Mouse (Mus musculus): ENCODE results near the gene Foxs1. TPM values are rescaled to one million over a fixed set of nuclear protein-coding genes. Genes with fewer than 3 reads are reported as not detected.

Foxs1 gene
- polyA plus RNA-seq, 1 experiment from 2014 or later: 4.4 TPM

- H3K27me3 ChIP-seq (replicated peaks): peaks cover 31% of the 10 kb centered on the region
- no peak overlapping the region for H3K27ac ChIP-seq
- 83% methylated on average over 6 of the region's 6 CpGs for WGBS
- peaks cover 11% of the 10 kb centered on the region; the same call in 1 of the 2 replicates for H3K4me1 ChIP-seq
- no peaks in the 10 kb centered on the region for H3K36me3 ChIP-seq (replicated peaks)
- no peak for ATAC-seq (replicated peaks)
- H3K9ac ChIP-seq: no peak overlapping the region
- H3K9me3 ChIP-seq: no peaks in the 10 kb centered on the region
- H3K4me3 ChIP-seq: no peak overlapping the region
- no peak overlapping the region for H3K4me2 ChIP-seq
Observed at GRCm38 (mm10) chr2:152909848-152910247, 23.2 kb downstream of the Foxs1 start.

GRCm38 (mm10) chr2:152907114-152907943 is 25.7 kb downstream of the Foxs1 start:
- Histone ChIP-seq H3K27ac (no peak overlapping the region), H3K4me1 (0 out of 2 replicates have a peak, but pooled peaks cover 3% of the 10 kb centered on the region), H3K27me3 (replicated peaks) (peaks cover 16% of the 10 kb centered on the region), H3K9ac (no peak overlapping the region), H3K9me3 (no peaks in the 10 kb centered on the region), H3K4me2 (no peak overlapping the region), H3K4me3 (no peak overlapping the region), H3K36me3 (replicated peaks) (no peaks in the 10 kb centered on the region)
- no peak for ATAC-seq (replicated peaks)
- WGBS: 56% methylated on average over 14 of the region's 14 CpGs

DNA sequence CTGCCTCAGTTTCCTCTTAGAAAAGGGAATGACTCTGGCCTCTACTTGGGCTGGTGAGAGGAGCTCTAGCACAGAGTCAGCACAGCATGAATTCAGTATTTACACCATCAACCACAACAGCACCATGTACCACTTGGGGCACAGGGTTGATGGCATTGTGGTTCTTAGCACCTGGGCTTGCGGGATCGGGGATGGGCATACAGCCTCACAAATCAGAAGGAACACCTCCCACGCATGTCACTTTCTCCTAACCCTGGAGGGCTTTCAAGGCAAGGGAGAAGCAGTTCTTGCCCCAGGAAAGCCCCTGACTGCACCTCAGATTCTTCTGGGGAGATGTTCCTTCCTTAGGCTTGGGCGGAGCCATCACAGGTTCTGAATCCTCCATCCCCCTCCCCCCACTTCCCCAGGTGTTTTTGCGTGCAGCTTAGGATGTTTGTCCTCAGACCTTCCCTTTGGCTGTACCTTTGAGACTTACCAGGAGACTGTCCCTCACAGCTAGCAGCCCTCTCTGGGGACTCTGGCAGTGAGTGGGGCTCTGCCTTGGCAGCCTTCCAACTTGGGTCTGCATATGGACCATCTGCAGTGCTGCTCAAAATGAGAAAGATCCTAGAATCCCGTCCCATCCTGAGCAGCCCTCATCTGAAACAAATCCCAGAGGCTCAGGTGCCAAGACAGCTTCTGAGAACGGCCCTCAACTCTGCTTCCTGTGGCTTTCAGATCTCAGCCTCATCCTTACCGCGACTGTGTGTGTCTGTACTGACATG is 26.6 kb downstream of the Foxs1 start:
- 0 out of 2 replicates have a peak, but pooled peaks cover 3% of the 10 kb centered on the region for H3K4me1 ChIP-seq
- no peak overlapping the region for H3K9ac ChIP-seq
- no peak for ATAC-seq (replicated peaks)
- no peaks in the 10 kb centered on the region for H3K9me3 ChIP-seq
- H3K4me3 ChIP-seq: no peak overlapping the region
- no peak overlapping the region for H3K4me2 ChIP-seq
- H3K27ac ChIP-seq: no peak overlapping the region
- WGBS: 61% methylated on average over 9 of the region's 9 CpGs
- no peaks in the 10 kb centered on the region for H3K36me3 ChIP-seq (replicated peaks)
- peaks cover 7% of the 10 kb centered on the region for H3K27me3 ChIP-seq (replicated peaks)

- H3K27me3 ChIP-seq (replicated peaks): no peaks in the 10 kb centered on the region
- no peak overlapping the region for H3K4me2 ChIP-seq
- no peak overlapping the region for H3K9ac ChIP-seq
- H3K36me3 ChIP-seq (replicated peaks): no peaks in the 10 kb centered on the region
- no peak for ATAC-seq (replicated peaks)
- 72% methylated on average over 11 of the region's 11 CpGs for WGBS
- H3K9me3 ChIP-seq: no peaks in the 10 kb centered on the region
- H3K4me1 ChIP-seq: 0 out of 2 replicates have a peak, but pooled peaks cover 3% of the 10 kb centered on the region
- H3K4me3 ChIP-seq: no peak overlapping the region
- no peak overlapping the region for H3K27ac ChIP-seq
Observed at GRCm38 (mm10) chr2:152905036-152905829, 27.8 kb downstream of the Foxs1 start.

DNA sequence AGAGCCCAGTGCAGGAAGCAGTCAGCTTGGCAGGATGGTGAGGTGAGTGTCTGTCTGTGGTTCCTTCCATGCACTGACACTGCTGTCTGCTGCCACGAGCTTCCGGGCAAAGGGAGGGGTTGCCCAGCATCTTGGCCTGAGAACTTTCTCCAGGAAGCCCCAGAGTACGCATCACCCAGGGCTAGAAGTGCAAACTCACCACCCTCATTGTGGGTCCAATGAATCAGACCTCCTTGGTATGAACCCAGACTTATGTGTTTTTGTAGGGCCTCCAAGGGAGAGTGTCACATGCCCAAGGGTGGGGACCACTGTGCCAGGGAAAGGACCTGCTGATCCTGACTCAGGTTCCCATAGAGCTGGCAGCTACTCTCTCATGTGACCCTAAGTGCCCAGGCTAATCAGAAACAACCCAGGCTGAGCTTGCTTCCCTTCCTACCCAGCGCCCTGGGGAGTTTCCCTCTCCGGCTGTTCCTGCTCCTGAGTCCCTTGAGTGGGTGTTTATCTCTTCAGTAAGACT is 28.8 kb downstream of the Foxs1 start:
- 0 out of 2 replicates have a peak, but pooled peaks cover 3% of the 10 kb centered on the region for H3K4me1 ChIP-seq
- no peaks in the 10 kb centered on the region for H3K36me3 ChIP-seq (replicated peaks)
- H3K4me3 ChIP-seq: no peak overlapping the region
- H3K9ac ChIP-seq: no peak overlapping the region
- H3K27me3 ChIP-seq (replicated peaks): no peaks in the 10 kb centered on the region
- 84% methylated on average over 5 of the region's 5 CpGs for WGBS
- ATAC-seq (replicated peaks): no peak
- no peak overlapping the region for H3K4me2 ChIP-seq
- H3K9me3 ChIP-seq: no peaks in the 10 kb centered on the region
- H3K27ac ChIP-seq: no peak overlapping the region

GRCm38 (mm10) chr2:152903586-152903985 is 29.4 kb downstream of the Foxs1 start:
- H3K4me1 ChIP-seq: 0 out of 2 replicates have a peak, but pooled peaks cover 3% of the 10 kb centered on the region
- no peak overlapping the region for H3K4me2 ChIP-seq
- H3K27ac ChIP-seq: no peak overlapping the region
- no peaks in the 10 kb centered on the region for H3K27me3 ChIP-seq (replicated peaks)
- no peaks in the 10 kb centered on the region for H3K9me3 ChIP-seq
- no peak for ATAC-seq (replicated peaks)
- no peak overlapping the region for H3K4me3 ChIP-seq
- 88% methylated on average over 4 of the region's 4 CpGs for WGBS
- H3K36me3 ChIP-seq (replicated peaks): no peaks in the 10 kb centered on the region
- no peak overlapping the region for H3K9ac ChIP-seq

- Histone ChIP-seq H3K4me3 (no peak overlapping the region), H3K36me3 (replicated peaks) (no peaks in the 10 kb centered on the region), H3K4me1 (0 out of 2 replicates have a peak, but pooled peaks cover 3% of the 10 kb centered on the region), H3K9ac (no peak overlapping the region), H3K9me3 (no peaks in the 10 kb centered on the region), H3K27ac (no peak overlapping the region), H3K4me2 (no peak overlapping the region), H3K27me3 (replicated peaks) (no peaks in the 10 kb centered on the region)
- 13% methylated on average over 3 of the region's 3 CpGs for WGBS
- no peak for ATAC-seq (replicated peaks)
Observed at GRCm38 (mm10) chr2:152902658-152903057, 30.4 kb downstream of the Foxs1 start.

GRCm38 (mm10) chr2:152901296-152901695 is 31.7 kb downstream of the Foxs1 start:
- ATAC-seq (replicated peaks): no peak
- Histone ChIP-seq H3K4me2 (no peak overlapping the region), H3K27me3 (replicated peaks) (no peaks in the 10 kb centered on the region), H3K27ac (no peak overlapping the region), H3K9me3 (no peaks in the 10 kb centered on the region), H3K9ac (no peak overlapping the region), H3K36me3 (replicated peaks) (no peaks in the 10 kb centered on the region), H3K4me1 (no peaks in the 10 kb centered on the region), H3K4me3 (no peak overlapping the region)
- WGBS: 91% methylated on average over 15 of the region's 15 CpGs

- no peaks in the 10 kb centered on the region for H3K9me3 ChIP-seq
- 73% methylated on average over 6 of the region's 6 CpGs for WGBS
Observed at GRCm38 (mm10) chr2:152899011-152899410, 34.0 kb downstream of the Foxs1 start.

DNA sequence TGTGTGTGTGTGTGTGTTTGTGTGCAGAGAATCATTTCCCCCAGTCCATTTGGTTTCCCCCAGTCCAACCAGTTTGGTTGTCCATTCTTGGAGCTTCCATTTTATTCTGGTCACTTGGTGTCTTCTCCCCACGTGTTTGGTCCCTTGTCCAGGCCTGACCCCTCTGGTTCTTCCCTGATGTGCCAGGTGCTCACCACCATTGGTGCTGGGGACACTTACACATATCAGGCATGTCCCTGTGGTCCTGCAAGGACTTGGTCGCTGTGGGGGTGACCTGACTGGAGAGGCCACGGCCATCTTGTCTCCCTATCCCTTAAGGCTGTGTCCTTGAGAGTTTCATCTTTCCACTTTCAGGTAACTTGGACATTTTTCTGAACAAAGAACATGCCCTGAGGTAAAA is 36.1 kb downstream of the Foxs1 start:
- Histone ChIP-seq H3K9ac (no peak overlapping the region), H3K4me2 (no peak overlapping the region), H3K4me1 (no peaks in the 10 kb centered on the region), H3K4me3 (no peak overlapping the region), H3K36me3 (replicated peaks) (no peaks in the 10 kb centered on the region), H3K9me3 (no peaks in the 10 kb centered on the region), H3K27me3 (replicated peaks) (no peaks in the 10 kb centered on the region), H3K27ac (no peak overlapping the region)
- no peak for ATAC-seq (replicated peaks)
- WGBS: 88% methylated on average over 3 of the region's 3 CpGs

More at GRCm38 (mm10) chr2:152899011-152899410, 34.0 kb downstream of the Foxs1 start:
- ATAC-seq (replicated peaks): no peak
- Histone ChIP-seq H3K4me3 (no peak overlapping the region), H3K4me2 (no peak overlapping the region), H3K4me1 (no peaks in the 10 kb centered on the region), H3K27ac (no peak overlapping the region), H3K36me3 (replicated peaks) (no peaks in the 10 kb centered on the region), H3K9ac (no peak overlapping the region), H3K27me3 (replicated peaks) (no peaks in the 10 kb centered on the region)

- Histone ChIP-seq H3K4me3 (no peak overlapping the region), H3K27ac (no peak overlapping the region), H3K4me2 (no peak overlapping the region), H3K9me3 (no peaks in the 10 kb centered on the region), H3K9ac (no peak overlapping the region), H3K36me3 (replicated peaks) (no peaks in the 10 kb centered on the region), H3K4me1 (no peaks in the 10 kb centered on the region), H3K27me3 (replicated peaks) (no peaks in the 10 kb centered on the region)
- WGBS: 88% methylated on average over 9 of the region's 9 CpGs
- no peak for ATAC-seq (replicated peaks)
Observed at GRCm38 (mm10) chr2:152895834-152896233, 37.2 kb downstream of the Foxs1 start.

DNA sequence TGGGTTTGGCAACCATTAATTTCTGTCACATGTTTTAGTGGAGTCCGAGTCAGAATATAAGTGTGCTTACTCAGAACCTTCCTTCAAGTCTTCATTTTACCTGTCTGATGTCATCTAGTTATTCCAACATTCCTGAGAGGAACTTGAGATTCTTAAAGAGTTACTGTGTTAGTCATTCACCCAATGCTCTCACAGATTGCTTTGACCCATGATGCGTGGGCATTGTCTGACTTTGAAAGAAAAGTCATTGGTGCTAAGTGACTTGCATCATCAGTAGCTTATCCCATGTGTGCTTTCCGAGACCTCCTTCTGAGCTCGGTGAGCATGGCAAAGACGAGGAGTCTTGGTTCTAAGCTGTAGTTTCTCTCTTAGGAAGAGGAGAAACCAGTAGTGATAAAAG is 44.2 kb downstream of the Foxs1 start:
- Histone ChIP-seq H3K4me3 (no peak overlapping the region), H3K36me3 (replicated peaks) (no peaks in the 10 kb centered on the region), H3K4me2 (no peak overlapping the region), H3K4me1 (no peaks in the 10 kb centered on the region), H3K27me3 (replicated peaks) (no peaks in the 10 kb centered on the region), H3K9ac (no peak overlapping the region), H3K27ac (no peak overlapping the region), H3K9me3 (no peaks in the 10 kb centered on the region)
- ATAC-seq (replicated peaks): no peak
- 83% methylated on average over 5 of the region's 5 CpGs for WGBS

All from midbrain, embryonic 15.5 days (tissue).